11 mouse cellular contexts compared by ENCODE assay signal in the genomic region with DNA sequence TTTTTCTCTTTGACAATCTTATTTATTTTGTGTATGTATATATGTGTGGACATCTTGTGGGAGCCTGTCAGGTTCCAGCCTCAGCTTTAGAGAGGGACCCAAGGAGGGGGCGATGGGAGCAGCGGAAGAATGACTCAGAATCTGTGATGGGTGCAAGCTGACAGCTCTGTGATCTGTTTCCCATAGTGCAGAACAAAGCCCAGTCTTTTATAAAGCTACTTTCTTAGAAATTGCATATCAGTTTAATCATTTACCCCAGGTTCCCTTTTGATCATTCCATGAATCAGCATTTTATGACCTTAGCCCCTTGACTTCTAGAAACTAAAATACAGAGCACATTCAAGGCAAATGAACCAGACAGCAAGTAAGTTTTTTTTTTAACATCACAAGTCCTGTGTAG.
"Had no signal": no experiment of that assay in that cellular context is flagged by ENCODE, and none has a peak within 500 bp of the region (broad histone marks: within the 10 kb centered on the region; RNA-seq: fewer than 3 reads in every experiment).

No protein-coding gene starts in this region.

- H3K9me3 ChIP-seq: midbrain, embryonic 15.5 days; neural tube, embryonic 12.5 days had no signal

- H3K27me3 ChIP-seq: limb, embryonic 12.5 days; midbrain, embryonic 15.5 days; neural tube, embryonic 12.5 days had no signal

- H3K4me2 ChIP-seq: limb, embryonic 12.5 days; midbrain, embryonic 15.5 days; neural tube, embryonic 12.5 days had no signal

- H3K27ac ChIP-seq: limb, embryonic 12.5 days; liver, embryonic 14.5 days; midbrain, embryonic 15.5 days; neural tube, embryonic 12.5 days; stomach, postnatal 0 days had no signal

- DNase-seq: kidney, postnatal 10 days; liver; lung, adult 2 months; lung, postnatal 36 days; thymus, postnatal 4 days had no signal

- H3K4me1 ChIP-seq: limb, embryonic 12.5 days; midbrain, embryonic 15.5 days; neural tube, embryonic 12.5 days had no signal

- H3K4me3 ChIP-seq: limb, embryonic 12.5 days; midbrain, embryonic 15.5 days; neural tube, embryonic 12.5 days had no signal

- ATAC-seq: lung, postnatal 0 days; midbrain, embryonic 15.5 days had no signal

- H3K9ac ChIP-seq: limb, embryonic 12.5 days; liver, embryonic 14.5 days; midbrain, embryonic 15.5 days; neural tube, embryonic 12.5 days had no signal
